Mouse (Mus musculus) myocyte (in vitro differentiated cells): ENCODE measurements around the gene C1s1.
"Not testable (repeated sequence)": the region's sequence is repeated elsewhere in the genome, so short reads cannot be mapped to it uniquely, and the experiment has no call there.

ENCODE experiments used
- CEBPB ChIP-seq: IDR thresholded peaks from 2 replicates; pipeline ENCODE4 v1.6.1; 2011; ENCODE audit warnings: mild to moderate bottlenecking, moderate library complexity; ENCODE audit not compliant: poor library complexity, insufficient read depth, severe bottlenecking
- MAX ChIP-seq: IDR thresholded peaks from one replicate; pipeline ENCODE4 v1.6.1; 2011; ENCODE audit warnings: low read depth, mild to moderate bottlenecking, control low read depth
- MYOD1 ChIP-seq, 3 experiments: IDR thresholded peaks; one replicate each; pipeline ENCODE4 v1.6.1; 2011; ENCODE audit warnings: control low read depth in 2 of 3, low read depth in 2 of 3, mild to moderate bottlenecking in 2 of 3, moderate library complexity in 1 of 3; ENCODE audit not compliant: insufficient read length in 2 of 3, control insufficient read depth in 1 of 3
- POLR2A ChIP-seq: IDR thresholded peaks from one replicate; pipeline ENCODE4 v1.6.1; 2011; ENCODE audit warnings: low read depth, mild to moderate bottlenecking, control low read depth, moderate library complexity; ENCODE audit not compliant: insufficient read length
- POLR2AphosphoS2 ChIP-seq: IDR thresholded peaks from one replicate; pipeline ENCODE4 v1.6.1; 2011; ENCODE audit warnings: low read depth, control low read depth; ENCODE audit not compliant: insufficient read length
- TCF12 ChIP-seq: IDR thresholded peaks from one replicate; pipeline ENCODE4 v1.6.1; 2011; ENCODE audit warnings: mild to moderate bottlenecking, control low read depth; ENCODE audit not compliant: poor library complexity, insufficient read depth, severe bottlenecking
- USF1 ChIP-seq: IDR thresholded peaks from one replicate; pipeline ENCODE4 v1.6.1; 2011; ENCODE audit warnings: low read depth, mild to moderate bottlenecking, control low read depth, moderate library complexity

DNA sequence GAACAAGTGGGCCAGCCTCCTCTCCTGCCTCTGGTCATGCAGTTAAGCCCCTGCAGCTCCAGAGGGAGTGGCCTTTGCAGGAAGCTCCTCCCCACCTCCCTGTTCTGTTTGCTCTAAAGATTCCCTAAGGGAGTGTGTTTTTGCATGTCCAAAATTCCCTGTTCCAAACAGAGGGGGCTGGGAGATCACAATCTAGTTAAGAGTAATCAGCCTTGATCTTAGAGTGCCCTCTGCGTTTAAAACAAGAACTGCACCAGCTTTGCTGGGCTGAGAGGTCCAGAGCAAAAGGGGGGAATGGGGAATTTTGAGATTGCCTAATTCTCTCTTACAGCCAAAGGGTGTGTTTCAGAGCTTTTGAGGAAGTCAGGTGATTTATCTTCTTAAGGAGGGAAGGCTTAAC, at the start of gene C1s1:
- not testable (repeated sequence) for TF ChIP-seq TCF12; POLR2A; MAX; POLR2AphosphoS2; MYOD1 (IDR thresholded peaks at IDR 0.05; ENCODE audit: control insufficient read depth in 1 of 3, insufficient read length in 2 of 3, low read depth in 2 of 3); CEBPB; USF1
